Mouse (Mus musculus): ENCODE data around the gene Asl.

DNA sequence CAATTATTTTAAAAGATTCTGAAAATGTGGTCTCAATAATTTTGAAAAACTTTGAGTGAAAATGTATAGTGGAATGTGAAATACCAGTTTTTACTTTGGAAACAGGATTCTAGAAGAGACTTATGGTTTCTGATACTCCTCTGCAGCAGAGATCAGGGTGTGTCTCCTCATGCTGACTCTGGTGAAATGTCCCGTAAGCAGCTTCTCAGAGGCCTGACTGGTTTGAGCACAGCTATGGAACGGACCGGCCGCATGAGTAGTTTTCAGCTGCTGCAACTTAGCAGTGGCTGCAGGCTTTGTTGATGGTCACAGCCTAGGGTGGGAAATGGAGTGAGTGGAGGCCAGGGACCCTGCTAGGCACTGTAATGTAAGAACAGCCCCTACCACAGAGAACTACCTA, 51.3 kb downstream of the Asl start:
- no peak for TF ChIP-seq CTCF (IDR thresholded peaks at IDR 0.05; ENCODE audit: insufficient read depth, low read length)
- no peak for TF ChIP-seq POLR2A (IDR thresholded peaks at IDR 0.05; ENCODE audit: borderline replicate concordance, extremely low read depth, low read depth, low read length)

All from lung, adult 2 months (tissue).